Mouse (Mus musculus): ENCODE measurements around the gene Tspan12. TPM values are rescaled to one million over a fixed set of nuclear protein-coding genes. Genes with fewer than 3 reads are reported as not detected.

Tspan12 gene
- 6.0 and 7.4 TPM in 2 replicates for polyA plus RNA-seq (2012; rRNA removed)

DNA sequence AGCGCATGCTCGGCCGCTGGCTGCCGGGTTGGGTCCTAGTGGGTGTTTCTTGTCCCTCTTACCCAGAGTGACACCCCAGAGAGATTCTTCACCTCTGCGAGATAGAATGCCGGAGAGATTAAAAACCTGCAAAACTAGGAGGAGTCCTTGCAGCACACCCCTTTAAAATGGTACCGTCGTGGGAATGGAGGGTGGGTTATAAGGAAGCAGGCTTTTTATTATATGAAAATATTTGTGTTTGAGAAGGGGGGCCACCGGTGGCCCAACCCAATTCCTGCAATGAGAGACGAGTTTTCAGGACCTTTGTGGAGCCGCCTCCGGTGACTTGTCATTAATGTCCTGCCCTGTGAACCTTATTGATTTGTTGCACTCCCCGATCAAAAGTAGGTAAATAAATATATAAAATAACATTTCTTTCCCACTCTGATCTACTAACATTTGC is at the start of gene Tspan12:
Gene Tspan12, minus strand, starts transcription at position 172 of the 442 bp plus-strand sequence.

Other genes with a start within 250 kb of the Tspan12 start
- gene Ing3, start 97.1 kb upstream of the Tspan12 start, polyA plus RNA-seq (2012; rRNA removed) = 2.9 and 3.8 TPM in 2 replicates
- 4.8 and 5.0 TPM in 2 replicates for gene Cped1, start 133.4 kb upstream of the Tspan12 start, polyA plus RNA-seq (2012; rRNA removed)